Mouse (Mus musculus) retina, postnatal 1 day (tissue): ENCODE measurements around the gene Cldn15.
"Not testable (repeated sequence)": the region's sequence is repeated elsewhere in the genome, so short reads cannot be mapped to it uniquely, and the experiment has no call there.

Source experiments
- DNase-seq: peaks from one replicate; pipeline ENCODE4 v3.0.0-alpha.2; 2012

The Cldn15 gene

GRCm38 (mm10) chr5:136966331-136966730 is at the start of gene Cldn15:
TSS of gene Cldn15 (plus strand) at chr5:136966616.
- DNase-seq = no peak

- DNase-seq = no peak
These were observed 48.7 kb upstream of the Cldn15 start for GRCm38 (mm10) chr5:136917613-136918242.

- DNase-seq = peak; percentile 92
These were observed 47.6 kb upstream of the Cldn15 start for GRCm38 (mm10) chr5:136918655-136919472.

- peak; percentile 12 for DNase-seq
These were observed 46.7 kb upstream of the Cldn15 start for GRCm38 (mm10) chr5:136919546-136920301.

GRCm38 (mm10) chr5:136922830-136923229 is 43.6 kb upstream of the Cldn15 start:
- DNase-seq = no peak

- no peak for DNase-seq
These were observed 42.5 kb upstream of the Cldn15 start for GRCm38 (mm10) chr5:136923751-136924478.

- DNase-seq = peak; percentile 94
These were observed 37.3 kb upstream of the Cldn15 start for GRCm38 (mm10) chr5:136929073-136929472.

GRCm38 (mm10) chr5:136931896-136932295 is 34.5 kb upstream of the Cldn15 start:
- DNase-seq = no peak

- DNase-seq = no peak
These were observed 33.5 kb upstream of the Cldn15 start for GRCm38 (mm10) chr5:136932956-136933355.

- DNase-seq = no peak
These were observed 32.5 kb upstream of the Cldn15 start for GRCm38 (mm10) chr5:136933930-136934329.

- peak; percentile 6 for DNase-seq
These were observed 30.3 kb upstream of the Cldn15 start for GRCm38 (mm10) chr5:136935905-136936695.

- no peak for DNase-seq
These were observed 29.7 kb upstream of the Cldn15 start for GRCm38 (mm10) chr5:136936750-136937149.

- no peak for DNase-seq
These were observed 28.8 kb upstream of the Cldn15 start for GRCm38 (mm10) chr5:136937621-136938020.

- peak; percentile 14 for DNase-seq
These were observed 27.1 kb upstream of the Cldn15 start for GRCm38 (mm10) chr5:136939284-136939683.

GRCm38 (mm10) chr5:136940029-136940428 is 26.4 kb upstream of the Cldn15 start:
- not testable (repeated sequence) for DNase-seq

- DNase-seq = no peak
These were observed 25.4 kb upstream of the Cldn15 start for GRCm38 (mm10) chr5:136940845-136941560.

GRCm38 (mm10) chr5:136942781-136943180 is 23.6 kb upstream of the Cldn15 start:
- no peak for DNase-seq

GRCm38 (mm10) chr5:136943382-136943781 is 23.0 kb upstream of the Cldn15 start:
- no peak for DNase-seq

GRCm38 (mm10) chr5:136945084-136945483 is 21.3 kb upstream of the Cldn15 start:
- DNase-seq = no peak

GRCm38 (mm10) chr5:136947874-136948273 is 18.5 kb upstream of the Cldn15 start:
- no peak for DNase-seq
